Mouse (Mus musculus) hindbrain, embryonic 14.5 days (tissue): ENCODE measurements around the gene Cdk10. TPM values are rescaled to one million over a fixed set of nuclear protein-coding genes. Genes with fewer than 3 reads are reported as not detected.
"Not testable (repeated sequence)": the region's sequence is repeated elsewhere in the genome, so short reads cannot be mapped to it uniquely, and the experiment has no call there.

Source experiments
- ATAC-seq: fragments of 200-750 bp; cut with Nextera tagmentation; 2 replicates; pipeline ENCODE4 v1.8.0; 2017; ENCODE audit warnings: moderate number of reproducible peaks, mild to moderate bottlenecking, moderate TSS enrichment, moderate library complexity; ENCODE audit not compliant: low FRiP score
- DNase-seq: peaks from one replicate; pipeline ENCODE4 v3.0.0-alpha.2; 2015; ENCODE audit warnings: low spot score
- H3K27ac ChIP-seq: fragments of 300-500 bp; sonication (generic); 2 replicates; pipeline ENCODE4 v1.5.1; 2014; ENCODE audit warnings: mild to moderate bottlenecking, moderate library complexity
- H3K27me3 ChIP-seq: fragments of 300-500 bp; sonication (generic); 2 replicates; pipeline ENCODE4 v1.6.1; 2014; ENCODE audit warnings: mild to moderate bottlenecking, low read length, mixed read lengths; ENCODE audit not compliant: control insufficient read depth, insufficient read depth
- H3K36me3 ChIP-seq: fragments of 300-500 bp; sonication (generic); replicated peaks from 2 replicates; pipeline ENCODE4 v1.6.1; 2014; ENCODE audit not compliant: control insufficient read depth, insufficient read depth
- H3K4me1 ChIP-seq: fragments of 300-500 bp; sonication (generic); replicated peaks from 2 replicates; pipeline ENCODE4 v1.6.1; 2014; ENCODE audit warnings: antibody characterized with exemption, low read length, mixed read lengths; ENCODE audit not compliant: control insufficient read depth, insufficient read depth
- H3K4me2 ChIP-seq: fragments of 300-500 bp; sonication (generic); replicated peaks from 2 replicates; pipeline ENCODE4 v1.6.1; 2014; ENCODE audit warnings: mild to moderate bottlenecking, moderate library complexity
- H3K4me3 ChIP-seq: fragments of 300-500 bp; sonication (generic); replicated peaks from 2 replicates; pipeline ENCODE4 v1.5.1; 2014; ENCODE audit warnings: mild to moderate bottlenecking, low read length
- H3K9ac ChIP-seq: fragments of 300-500 bp; sonication (generic); 2 replicates; pipeline ENCODE4 v1.6.1; 2014
- H3K9me3 ChIP-seq: fragments of 300-500 bp; sonication (generic); 2 replicates; pipeline ENCODE4 v1.6.1; 2016; ENCODE audit warnings: low read length; ENCODE audit not compliant: control insufficient read depth
- WGBS: fragments of 180-500 bp; shearing (Covaris S2); extraction: QIAGEN DNeasy Blood & Tissue Kit; methylation state at CpG from one replicate; pipeline ENCODE4 v1.1.7; 2014; 5-methylcytosine and 5-hydroxymethylcytosine counted together
- polyA plus RNA-seq: library from polyadenylated mRNA; unstranded; fragments of >200 nt; fragmentation: Nextera tagmentation; extraction: Ambion mirVana; gene quantifications from 2 replicates; pipeline ENCODE4 v1.2.1, GENCODE M21; 2014

Gene Cdk10
- polyA plus RNA-seq, 1 experiment from 2014 or later = 42.9 TPM

DNA sequence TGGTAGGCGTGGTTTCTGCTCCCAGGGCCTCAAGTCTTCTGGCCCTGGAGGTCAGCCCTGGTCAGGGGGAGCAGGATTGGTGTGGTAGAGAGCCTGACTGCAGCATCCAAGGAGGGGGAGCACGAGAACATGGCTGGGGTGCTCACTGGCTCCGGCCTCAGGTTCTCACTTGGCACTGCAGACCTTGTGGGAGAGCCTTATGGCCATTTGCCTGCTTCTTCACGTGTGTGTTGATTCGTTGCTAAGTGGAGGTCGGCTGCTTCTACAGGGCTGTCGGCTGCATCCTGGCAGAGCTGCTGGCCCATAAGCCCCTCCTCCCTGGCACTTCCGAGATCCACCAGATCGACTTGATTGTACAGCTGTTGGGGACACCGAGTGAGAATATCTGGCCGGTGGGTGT is 5.7 kb downstream of the Cdk10 start:
- Histone ChIP-seq H3K36me3 (peaks cover 36% of the 10 kb centered on the region), H3K4me1 (peaks cover 15% of the 10 kb centered on the region)
- H3K4me3 ChIP-seq, H3K4me2 ChIP-seq, H3K9me3 ChIP-seq, DNase-seq, H3K27ac ChIP-seq, ATAC-seq, H3K9ac ChIP-seq, H3K27me3 ChIP-seq: not testable (repeated sequence)
- 90% methylated on average over 9 of the region's 11 CpGs for WGBS

DNA sequence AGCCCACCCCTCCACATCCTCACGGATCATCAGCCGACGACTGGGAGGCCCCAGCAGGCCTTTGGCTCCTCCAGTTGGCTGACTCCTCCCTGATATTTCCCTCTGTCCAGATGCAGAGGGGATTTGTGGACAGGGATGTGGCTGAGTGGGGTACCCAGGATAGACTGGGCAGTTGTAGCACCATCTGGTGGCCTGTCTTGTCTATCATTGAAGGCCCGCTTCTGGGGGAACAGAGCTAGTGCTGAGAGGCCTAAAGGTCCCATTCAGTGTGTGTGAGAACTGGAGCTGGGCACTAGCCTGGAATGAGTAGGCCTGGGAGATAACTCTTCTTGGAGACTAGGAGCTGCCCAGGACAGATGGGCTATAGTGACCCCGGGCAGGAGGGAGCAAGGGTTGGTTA is 7.1 kb downstream of the Cdk10 start:
- Histone ChIP-seq H3K4me1 (peaks cover 17% of the 10 kb centered on the region; the same call in 1 of the 2 replicates), H3K9me3 (no peaks in the 10 kb centered on the region), H3K36me3 (peaks cover 33% of the 10 kb centered on the region), H3K9ac (no peak overlapping the region), H3K27ac (no peak overlapping the region), H3K4me3 (no peak overlapping the region), H3K4me2 (no peak overlapping the region), H3K27me3 (0 out of 2 replicates have a peak, but pooled peaks cover 7% of the 10 kb centered on the region)
- 50% methylated on average over 5 of the region's 5 CpGs for WGBS
- ATAC-seq (no peak), DNase-seq (no peak)

GRCm38 (mm10) chr8:123232553-123232952 is 7.9 kb downstream of the Cdk10 start:
- Histone ChIP-seq H3K27me3 (0 out of 2 replicates have a peak, but pooled peaks cover 10% of the 10 kb centered on the region), H3K27ac (no peak overlapping the region), H3K9ac (no peak overlapping the region), H3K9me3 (no peaks in the 10 kb centered on the region), H3K4me3 (no peak overlapping the region), H3K36me3 (peaks cover 25% of the 10 kb centered on the region), H3K4me1 (peaks cover 17% of the 10 kb centered on the region; the same call in 1 of the 2 replicates), H3K4me2 (no peak overlapping the region)
- DNase-seq = no peak
- no peak for ATAC-seq
- WGBS = 40% methylated on average over 7 of the region's 7 CpGs

- Histone ChIP-seq H3K9me3 (no peaks in the 10 kb centered on the region), H3K27ac (no peak overlapping the region), H3K27me3 (0 out of 2 replicates have a peak, but pooled peaks cover 10% of the 10 kb centered on the region), H3K4me1 (peaks cover 17% of the 10 kb centered on the region; the same call in 1 of the 2 replicates), H3K4me2 (no peak overlapping the region), H3K4me3 (no peak overlapping the region), H3K36me3 (peaks cover 17% of the 10 kb centered on the region), H3K9ac (no peak overlapping the region)
- 51% methylated on average over 12 of the region's 13 CpGs for WGBS
- ATAC-seq (no peak), DNase-seq (no peak)
Observed at GRCm38 (mm10) chr8:123233300-123233699, 8.7 kb downstream of the Cdk10 start.

DNA sequence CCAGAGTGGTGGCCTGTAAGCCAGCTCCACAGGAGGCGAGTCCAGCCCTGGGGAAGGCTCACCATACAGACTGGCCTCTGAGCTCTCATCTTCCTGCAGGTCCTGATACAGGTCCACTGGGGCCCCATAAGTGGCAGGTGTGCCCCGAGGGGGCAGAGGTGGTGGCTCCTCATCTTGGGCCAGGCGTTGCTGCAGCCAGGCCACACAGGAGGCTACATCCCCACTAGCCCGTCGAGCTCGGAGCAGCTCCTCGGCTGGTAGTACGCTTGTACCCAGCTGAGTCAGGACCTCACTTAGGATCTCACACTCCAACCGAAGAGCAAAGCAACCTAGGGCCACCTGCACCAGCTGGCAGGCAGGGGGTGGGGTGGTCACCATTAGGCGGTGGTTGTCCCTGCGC is 9.1 kb downstream of the Cdk10 start:
- DNase-seq (no peak), ATAC-seq (no peak)
- no peaks in the 10 kb centered on the region for H3K9me3 ChIP-seq
- peaks cover 17% of the 10 kb centered on the region; the same call in 1 of the 2 replicates for H3K4me1 ChIP-seq
- no peak overlapping the region for H3K9ac ChIP-seq
- WGBS = 84% methylated on average over 11 of the region's 11 CpGs
- H3K4me2 ChIP-seq = no peak overlapping the region
- no peak overlapping the region for H3K27ac ChIP-seq
- 0 out of 2 replicates have a peak, but pooled peaks cover 10% of the 10 kb centered on the region for H3K27me3 ChIP-seq
- peaks cover 13% of the 10 kb centered on the region for H3K36me3 ChIP-seq
- H3K4me3 ChIP-seq = no peak overlapping the region

- 36% methylated on average over 13 of the region's 13 CpGs for WGBS
- Histone ChIP-seq H3K27me3 (0 out of 2 replicates have a peak, but pooled peaks cover 10% of the 10 kb centered on the region), H3K36me3 (peaks cover 3% of the 10 kb centered on the region), H3K27ac (no peak overlapping the region), H3K9ac (peak overlapping the region; percentile 60), H3K4me3 (peak overlapping the region; percentile 43), H3K4me1 (peaks cover 17% of the 10 kb centered on the region; the same call in 1 of the 2 replicates), H3K4me2 (peak overlapping the region; percentile 74), H3K9me3 (no peaks in the 10 kb centered on the region)
- no peak for ATAC-seq
- DNase-seq = no peak
Observed at GRCm38 (mm10) chr8:123234918-123235519, 10.4 kb downstream of the Cdk10 start.

- WGBS = 2% methylated on average over 57 of the region's 57 CpGs
- Histone ChIP-seq H3K9ac (peak within 1 kb of the TSS; percentile 60), H3K4me2 (peak within 1 kb of the TSS; percentile 74), H3K36me3 (no peaks in the 10 kb centered on the region; the same call in 1 of the 2 replicates), H3K27ac (no peak within 1 kb of the TSS), H3K4me1 (peaks cover 17% of the 10 kb centered on the region; the same call in 1 of the 2 replicates), H3K27me3 (0 out of 2 replicates have a peak, but pooled peaks cover 10% of the 10 kb centered on the region), H3K9me3 (no peaks in the 10 kb centered on the region), H3K4me3 (peak within 1 kb of the TSS; percentile 43)
- DNase-seq = peak; percentile 76
- peak; percentile 75 for ATAC-seq
Observed at GRCm38 (mm10) chr8:123235520-123236497, 11.2 kb downstream of the Cdk10 start, which contains the start of gene Spata2l. Gene Spata2l, minus strand, starts transcription at chr8:123236233.

DNA sequence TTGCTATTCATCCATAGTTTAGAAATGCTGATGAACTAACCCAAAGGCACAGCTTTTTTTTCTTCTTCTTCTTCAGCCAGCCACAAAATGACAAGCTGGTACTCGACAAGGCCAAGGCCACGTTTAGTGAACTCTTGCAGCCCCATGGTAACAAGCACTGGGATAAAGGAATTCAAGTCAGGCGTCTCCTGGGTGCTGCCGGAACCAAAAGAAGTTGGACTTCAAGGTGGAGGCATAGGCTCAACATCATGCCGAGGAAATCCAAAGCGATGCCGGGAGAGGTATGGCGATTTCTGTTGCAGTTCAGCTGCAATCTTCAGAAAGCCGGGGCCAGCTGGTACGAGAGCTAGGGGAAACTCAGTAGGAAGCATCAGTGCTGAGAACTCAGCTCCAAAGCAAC is 14.8 kb downstream of the Cdk10 start:
- no peak overlapping the region for H3K9ac ChIP-seq
- no peak overlapping the region for H3K27ac ChIP-seq
- WGBS = 79% methylated on average over 10 of the region's 10 CpGs
- peaks cover 17% of the 10 kb centered on the region; the same call in 1 of the 2 replicates for H3K4me1 ChIP-seq
- 0 out of 2 replicates have a peak, but pooled peaks cover 10% of the 10 kb centered on the region for H3K27me3 ChIP-seq
- no peak overlapping the region for H3K4me2 ChIP-seq
- H3K9me3 ChIP-seq = no peaks in the 10 kb centered on the region
- peaks cover 30% of the 10 kb centered on the region for H3K36me3 ChIP-seq
- DNase-seq (no peak), ATAC-seq (no peak)
- no peak overlapping the region for H3K4me3 ChIP-seq
